Mouse (Mus musculus): ENCODE measurements around the gene Gm26727.

- TF ChIP-seq CTCF (IDR thresholded peaks at IDR 0.05; ENCODE audit: borderline replicate concordance, extremely low read depth, insufficient read depth, insufficient read length): no peak
- TF ChIP-seq POLR2A (IDR thresholded peaks at IDR 0.05; ENCODE audit: borderline replicate concordance, extremely low read depth, insufficient read depth, insufficient read length, poor library complexity, severe bottlenecking): no peak
These were observed 13.8 kb upstream of the Gm26727 start for GRCm38 (mm10) chr2:67446772-67447171.
